Mouse (Mus musculus): ENCODE measurements around the gene Rccd1. TPM values are rescaled to one million over a fixed set of nuclear protein-coding genes. Genes with fewer than 3 reads are reported as not detected.
"Not testable (repeated sequence)": the region's sequence is repeated elsewhere in the genome, so short reads cannot be mapped to it uniquely, and the experiment has no call there.

The Rccd1 gene
- polyA plus RNA-seq, 1 experiment from 2014 or later, result 6.8 TPM

DNA sequence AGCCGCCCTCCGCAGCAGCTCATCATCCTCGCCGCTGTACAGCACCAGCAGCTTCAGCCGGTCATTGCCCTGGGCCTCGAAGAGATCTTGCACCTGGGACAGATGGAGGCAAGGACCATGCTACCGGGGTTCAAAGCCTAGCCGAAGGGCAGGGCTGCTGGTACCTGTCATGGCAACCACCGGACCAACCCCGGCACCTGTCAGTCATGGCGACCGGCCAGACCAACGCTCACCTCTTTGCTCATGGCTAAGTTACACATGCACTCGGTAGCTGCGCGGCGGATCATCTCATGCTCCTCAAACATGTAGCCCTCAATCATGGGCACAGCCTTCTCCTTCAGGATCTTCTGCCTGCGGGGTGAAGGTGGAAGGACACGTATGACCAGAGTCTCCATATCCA, 1.8 kb upstream of the Rccd1 start:
- Histone ChIP-seq H3K4me3 (ENCODE audit: low read depth, low read length) (no peak overlapping the region), H3K9me3 (ENCODE audit: control insufficient read depth, low read length) (no peaks in the 10 kb centered on the region), H3K36me3 (ENCODE audit: control insufficient read depth, insufficient read depth, low read length) (peaks cover 62% of the 10 kb centered on the region), H3K4me2 (ENCODE audit: low read depth, low read length) (no peak overlapping the region), H3K9ac (ENCODE audit: low read depth, low read length) (no peak overlapping the region), H3K27me3 (replicated peaks; ENCODE audit: control insufficient read depth, insufficient read depth, low read length) (no peaks in the 10 kb centered on the region), H3K4me1 (ENCODE audit: control insufficient read depth, insufficient read depth, low read length) (peaks cover 9% of the 10 kb centered on the region), H3K27ac (replicated peaks; ENCODE audit: low read depth, low read length) (no peak overlapping the region)
- ATAC-seq (ENCODE audit: low read depth) (no peak), DNase-seq (ENCODE audit: low spot score) (no peak)
- WGBS, result 94% methylated on average over 19 of the region's 19 CpGs

DNA sequence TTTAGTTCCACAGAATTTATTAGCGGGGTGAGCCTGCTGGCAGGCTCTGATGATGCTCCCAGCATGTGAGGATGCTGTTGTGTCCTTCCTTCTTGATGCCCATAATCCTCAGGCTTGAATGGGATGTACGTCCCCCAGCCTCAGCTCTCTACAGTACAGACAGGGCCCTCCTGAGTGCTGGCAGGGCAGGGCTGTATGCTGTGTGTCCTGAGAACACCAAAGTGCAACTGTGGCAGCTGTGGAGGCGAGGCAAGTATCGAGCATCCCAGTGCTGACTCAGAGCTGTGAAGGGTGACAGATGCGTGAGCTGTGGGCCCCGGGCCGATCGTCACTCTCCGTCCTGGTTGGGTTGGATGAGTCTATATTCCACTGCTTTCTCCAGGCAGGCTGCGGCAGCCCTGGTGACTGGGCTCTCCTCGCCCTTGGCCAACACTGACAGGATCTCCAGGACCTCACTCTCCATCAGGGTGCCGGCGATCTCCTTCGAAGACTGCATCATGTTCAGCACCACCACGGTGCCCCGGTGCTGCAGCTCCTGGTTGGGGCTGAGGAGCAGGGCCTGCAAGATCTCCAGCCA, 1.1 kb upstream of the Rccd1 start:
- 90% methylated on average over 12 of the region's 16 CpGs for WGBS
- peaks cover 9% of the 10 kb centered on the region for H3K4me1 ChIP-seq (ENCODE audit: control insufficient read depth, insufficient read depth, low read length)
- H3K36me3 ChIP-seq (ENCODE audit: control insufficient read depth, insufficient read depth, low read length), result peaks cover 61% of the 10 kb centered on the region
- H3K27ac ChIP-seq (replicated peaks; ENCODE audit: low read depth, low read length), result peak overlapping the region; percentile 52; the same call in 1 of the 2 replicates
- H3K27me3 ChIP-seq (replicated peaks; ENCODE audit: control insufficient read depth, insufficient read depth, low read length), result no peaks in the 10 kb centered on the region
- H3K9me3 ChIP-seq (ENCODE audit: control insufficient read depth, low read length), result no peaks in the 10 kb centered on the region
- DNase-seq (ENCODE audit: low spot score) (no peak), ATAC-seq (ENCODE audit: low read depth) (no peak)
- H3K4me2 ChIP-seq (ENCODE audit: low read depth, low read length), result no peak overlapping the region
- H3K9ac ChIP-seq (ENCODE audit: low read depth, low read length), result no peak overlapping the region
- H3K4me3 ChIP-seq (ENCODE audit: low read depth, low read length), result no peak overlapping the region

DNA sequence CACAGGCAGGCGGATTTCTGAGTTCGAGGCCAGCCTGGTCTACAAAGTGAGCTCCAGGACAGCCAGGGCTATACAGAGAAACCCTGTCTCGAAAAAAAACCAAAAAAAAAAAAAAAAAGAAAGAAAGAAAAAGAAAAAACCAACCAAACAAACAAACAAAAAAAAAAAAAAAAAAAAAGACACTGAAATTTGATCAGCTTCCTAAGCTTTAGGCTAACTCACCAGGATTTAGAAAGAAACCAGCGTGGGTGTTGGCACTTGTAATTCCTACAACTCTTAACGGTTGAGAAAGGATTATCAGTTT, 514 bp upstream of the Rccd1 start:
- H3K4me3 ChIP-seq (ENCODE audit: low read depth, low read length), result peak overlapping the region; percentile 62; the same call in 1 of the 2 replicates
- not testable (repeated sequence) for H3K4me1 ChIP-seq (ENCODE audit: control insufficient read depth, insufficient read depth, low read length); H3K9ac ChIP-seq (ENCODE audit: low read depth, low read length); DNase-seq (ENCODE audit: low spot score); H3K27me3 ChIP-seq (replicated peaks; ENCODE audit: control insufficient read depth, insufficient read depth, low read length); ATAC-seq (ENCODE audit: low read depth); H3K9me3 ChIP-seq (ENCODE audit: control insufficient read depth, low read length)
- 39% methylated on average over 5 of the region's 5 CpGs for WGBS
- H3K4me2 ChIP-seq (ENCODE audit: low read depth, low read length), result peak overlapping the region; percentile 76
- peaks cover 59% of the 10 kb centered on the region for H3K36me3 ChIP-seq (ENCODE audit: control insufficient read depth, insufficient read depth, low read length)
- H3K27ac ChIP-seq (replicated peaks; ENCODE audit: low read depth, low read length), result peak overlapping the region; percentile 52

DNA sequence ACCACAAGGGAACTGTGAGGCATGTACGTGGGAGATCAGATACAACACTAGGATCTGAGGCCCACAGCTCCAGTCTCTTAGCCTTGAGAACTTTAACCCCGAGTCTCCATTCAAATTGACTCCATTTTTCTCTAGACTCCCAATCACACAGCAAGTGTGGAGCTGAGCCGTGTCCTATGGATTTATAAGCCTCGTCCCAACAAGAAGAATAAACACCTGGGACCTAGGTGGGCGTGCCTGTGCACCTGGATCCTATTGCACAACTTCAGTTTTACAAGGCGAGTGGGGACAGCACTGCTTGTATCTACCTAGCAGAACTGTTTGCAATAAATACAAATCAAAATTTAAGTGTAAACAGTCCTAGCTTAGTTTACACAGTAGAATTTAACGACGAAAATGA, 918 bp downstream of the Rccd1 start:
- H3K4me1 ChIP-seq (ENCODE audit: control insufficient read depth, insufficient read depth, low read length), result peaks cover 9% of the 10 kb centered on the region
- no peak for ATAC-seq (ENCODE audit: low read depth)
- H3K27ac ChIP-seq (replicated peaks; ENCODE audit: low read depth, low read length), result peak overlapping the region; percentile 89; the same call in 1 of the 2 replicates
- H3K4me2 ChIP-seq (ENCODE audit: low read depth, low read length), result peak overlapping the region; percentile 76
- DNase-seq (ENCODE audit: low spot score), result peak; percentile 27
- no peaks in the 10 kb centered on the region for H3K27me3 ChIP-seq (replicated peaks; ENCODE audit: control insufficient read depth, insufficient read depth, low read length)
- WGBS, result 18% methylated on average over 8 of the region's 8 CpGs
- peaks cover 45% of the 10 kb centered on the region for H3K36me3 ChIP-seq (ENCODE audit: control insufficient read depth, insufficient read depth, low read length)
- H3K9me3 ChIP-seq (ENCODE audit: control insufficient read depth, low read length), result no peaks in the 10 kb centered on the region
- H3K9ac ChIP-seq (ENCODE audit: low read depth, low read length), result peak overlapping the region; percentile 71
- peak overlapping the region; percentile 62 for H3K4me3 ChIP-seq (ENCODE audit: low read depth, low read length)

DNA sequence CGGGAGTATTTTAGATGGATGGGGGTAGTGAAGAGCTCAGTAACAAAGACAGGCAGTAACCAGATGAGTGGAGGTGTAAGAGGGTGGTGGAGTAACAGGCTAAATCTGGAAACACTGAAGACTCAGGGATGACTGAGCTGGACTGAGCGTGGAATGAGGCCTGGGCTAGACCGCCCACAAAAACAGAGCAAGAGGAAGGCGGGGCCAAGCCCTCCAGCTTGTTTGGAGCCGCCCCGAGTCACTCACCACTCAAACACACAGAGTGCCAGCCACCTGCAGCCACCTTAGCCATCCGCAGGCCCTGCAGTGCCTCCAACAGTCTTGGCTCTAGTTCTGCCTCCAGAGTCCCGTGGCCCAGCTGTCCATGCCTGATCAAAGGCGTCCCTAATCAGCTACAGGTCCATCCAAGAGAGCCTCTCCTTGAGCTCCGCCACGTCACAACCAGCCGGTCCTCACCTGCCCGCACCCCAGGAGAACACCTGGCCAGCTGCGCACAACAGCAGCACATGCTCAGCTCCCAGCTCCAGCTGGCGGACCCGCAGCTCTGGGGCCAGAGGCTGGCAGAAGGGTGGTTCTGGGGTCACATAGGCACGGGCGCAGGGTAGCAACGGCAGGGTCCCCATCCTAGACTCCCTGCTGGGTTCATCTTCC, 4.3 kb downstream of the Rccd1 start:
- peaks cover 40% of the 10 kb centered on the region for H3K36me3 ChIP-seq (ENCODE audit: control insufficient read depth, insufficient read depth, low read length)
- no peaks in the 10 kb centered on the region for H3K9me3 ChIP-seq (ENCODE audit: control insufficient read depth, low read length)
- no peak overlapping the region for H3K27ac ChIP-seq (replicated peaks; ENCODE audit: low read depth, low read length)
- peaks cover 9% of the 10 kb centered on the region for H3K4me1 ChIP-seq (ENCODE audit: control insufficient read depth, insufficient read depth, low read length)
- ATAC-seq (ENCODE audit: low read depth), result no peak
- no peak overlapping the region for H3K4me2 ChIP-seq (ENCODE audit: low read depth, low read length)
- no peak overlapping the region for H3K4me3 ChIP-seq (ENCODE audit: low read depth, low read length)
- H3K9ac ChIP-seq (ENCODE audit: low read depth, low read length), result no peak overlapping the region
- no peaks in the 10 kb centered on the region for H3K27me3 ChIP-seq (replicated peaks; ENCODE audit: control insufficient read depth, insufficient read depth, low read length)
- DNase-seq (ENCODE audit: low spot score), result no peak
- WGBS, result 79% methylated on average over 19 of the region's 19 CpGs

DNA sequence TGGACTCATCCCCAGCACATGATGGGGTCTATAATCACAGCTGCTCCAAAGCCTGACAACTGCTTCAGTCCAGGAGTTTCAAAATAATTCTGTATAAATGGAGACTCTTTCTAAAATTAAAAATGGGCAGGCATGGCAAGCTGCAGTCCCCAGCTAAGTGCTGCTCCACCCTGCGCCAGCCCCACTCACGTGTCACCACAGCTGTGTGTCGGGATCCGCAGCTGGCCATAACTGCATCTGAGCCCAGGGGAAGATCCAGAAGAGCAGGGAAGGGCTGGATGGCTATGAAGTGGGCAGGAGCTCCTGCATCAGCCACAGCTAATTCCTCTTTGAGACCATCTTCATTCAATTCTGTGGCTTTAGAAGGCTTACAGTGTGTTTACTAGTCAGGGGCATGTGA, 5.6 kb downstream of the Rccd1 start:
- no peak overlapping the region for H3K9ac ChIP-seq (ENCODE audit: low read depth, low read length)
- DNase-seq (ENCODE audit: low spot score) (peak; percentile 27), ATAC-seq (ENCODE audit: low read depth) (peak; percentile 27; the same call in 1 of the 2 replicates)
- H3K4me2 ChIP-seq (ENCODE audit: low read depth, low read length), result no peak overlapping the region
- no peak overlapping the region for H3K4me3 ChIP-seq (ENCODE audit: low read depth, low read length)
- no peak overlapping the region for H3K27ac ChIP-seq (replicated peaks; ENCODE audit: low read depth, low read length)
- 90% methylated on average over 4 of the region's 4 CpGs for WGBS
- H3K36me3 ChIP-seq (ENCODE audit: control insufficient read depth, insufficient read depth, low read length), result peaks cover 52% of the 10 kb centered on the region
- H3K27me3 ChIP-seq (replicated peaks; ENCODE audit: control insufficient read depth, insufficient read depth, low read length), result no peaks in the 10 kb centered on the region
- H3K4me1 ChIP-seq (ENCODE audit: control insufficient read depth, insufficient read depth, low read length), result peaks cover 9% of the 10 kb centered on the region
- no peaks in the 10 kb centered on the region for H3K9me3 ChIP-seq (ENCODE audit: control insufficient read depth, low read length)

DNA sequence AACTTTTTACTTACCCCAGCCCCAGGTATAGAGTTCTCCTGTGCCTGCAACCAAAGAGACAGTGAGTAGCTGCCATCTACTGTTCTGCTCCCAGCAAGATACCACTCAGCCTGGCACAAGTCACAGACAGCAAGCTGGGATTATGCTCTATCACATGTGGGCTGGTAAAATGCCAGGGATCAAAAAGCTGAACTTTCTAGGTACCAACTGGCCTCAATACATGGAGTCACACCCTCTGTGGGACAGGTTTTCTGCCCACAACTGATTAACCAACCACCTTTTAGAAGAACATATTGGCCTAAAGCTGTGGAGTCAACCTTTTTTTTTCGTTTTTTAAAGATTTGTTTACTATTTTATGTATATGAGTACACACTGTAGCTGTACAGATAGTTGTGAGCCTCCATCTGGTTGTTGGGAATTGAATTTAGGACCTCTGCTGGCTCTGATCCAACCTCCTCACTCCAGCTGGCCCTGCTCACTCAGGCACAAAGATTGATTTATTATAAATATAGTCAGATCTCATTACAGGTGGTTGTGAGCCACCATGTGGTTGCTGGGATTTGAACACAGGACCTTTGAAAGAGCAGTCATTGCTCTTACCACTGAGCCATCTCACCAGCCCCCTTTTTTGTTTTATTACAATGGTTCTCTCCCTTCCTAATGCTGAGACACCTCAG, 6.7 kb downstream of the Rccd1 start:
- ATAC-seq (ENCODE audit: low read depth) (no peak), DNase-seq (ENCODE audit: low spot score) (no peak)
- no peak overlapping the region for H3K4me2 ChIP-seq (ENCODE audit: low read depth, low read length)
- H3K4me1 ChIP-seq (ENCODE audit: control insufficient read depth, insufficient read depth, low read length), result no peaks in the 10 kb centered on the region
- H3K9ac ChIP-seq (ENCODE audit: low read depth, low read length), result no peak overlapping the region
- no peaks in the 10 kb centered on the region for H3K9me3 ChIP-seq (ENCODE audit: control insufficient read depth, low read length)
- H3K36me3 ChIP-seq (ENCODE audit: control insufficient read depth, insufficient read depth, low read length), result peaks cover 63% of the 10 kb centered on the region
- WGBS, result 68% methylated on average over 1 of the region's 1 CpGs
- H3K27me3 ChIP-seq (replicated peaks; ENCODE audit: control insufficient read depth, insufficient read depth, low read length), result no peaks in the 10 kb centered on the region
- H3K4me3 ChIP-seq (ENCODE audit: low read depth, low read length), result no peak overlapping the region
- no peak overlapping the region for H3K27ac ChIP-seq (replicated peaks; ENCODE audit: low read depth, low read length)

DNA sequence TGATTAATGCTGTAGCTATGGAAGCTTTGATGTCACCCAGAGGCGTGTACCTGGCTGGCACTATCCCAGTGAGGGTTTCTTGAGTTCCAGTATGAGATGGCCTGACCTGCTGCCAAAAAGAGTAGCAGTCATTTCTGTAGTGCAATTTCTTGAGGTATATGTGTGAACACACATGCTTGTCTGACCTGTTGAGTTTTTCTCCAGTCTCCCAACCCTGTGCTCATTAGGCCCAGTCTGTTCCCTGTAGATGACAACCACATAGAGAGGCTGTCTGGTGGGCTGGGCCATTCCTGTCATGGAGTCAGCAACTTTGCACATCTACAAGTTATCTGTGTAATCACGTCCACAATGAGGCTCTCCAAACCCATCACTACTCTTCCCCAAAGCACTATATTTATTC, 8.5 kb downstream of the Rccd1 start:
- ATAC-seq (ENCODE audit: low read depth) (no peak), DNase-seq (ENCODE audit: low spot score) (no peak)
- no peak overlapping the region for H3K27ac ChIP-seq (replicated peaks; ENCODE audit: low read depth, low read length)
- H3K9ac ChIP-seq (ENCODE audit: low read depth, low read length), result no peak overlapping the region
- 84% methylated on average over 2 of the region's 2 CpGs for WGBS
- no peak overlapping the region for H3K4me2 ChIP-seq (ENCODE audit: low read depth, low read length)
- H3K4me1 ChIP-seq (ENCODE audit: control insufficient read depth, insufficient read depth, low read length), result no peaks in the 10 kb centered on the region
- no peak overlapping the region for H3K4me3 ChIP-seq (ENCODE audit: low read depth, low read length)
- no peaks in the 10 kb centered on the region for H3K9me3 ChIP-seq (ENCODE audit: control insufficient read depth, low read length)
- H3K36me3 ChIP-seq (ENCODE audit: control insufficient read depth, insufficient read depth, low read length), result peaks cover 78% of the 10 kb centered on the region
- no peaks in the 10 kb centered on the region for H3K27me3 ChIP-seq (replicated peaks; ENCODE audit: control insufficient read depth, insufficient read depth, low read length)

Data from embryonic facial prominence, embryonic 14.5 days (tissue).